ENCODE assay signal across 13 mouse cellular contexts in genomic region chr6:72690001-72690400, GRCm38 (mm10).
DNase-seq lines count a peak whose midpoint lies in the region; ATAC-seq and TF ChIP-seq lines count a peak whose summit lies in the region.
"Had no signal": no experiment of that assay in that cellular context is flagged by ENCODE, and none has a peak within 500 bp of the region (broad histone marks: within the 10 kb centered on the region; RNA-seq: fewer than 3 reads in every experiment).

No protein-coding gene starts in this region.

- no peak for ATAC-seq in heart, embryonic 16.5 days (replicated peaks; ENCODE audit: extremely low read depth, insufficient read depth, low FRiP score)
- ATAC-seq in lung, embryonic 16.5 days (ENCODE audit: low read depth): peak; percentile 60
- ATAC-seq in stomach, embryonic 14.5 days (ENCODE audit: insufficient number of reproducible peaks, insufficient read depth, low FRiP score, low read depth): no peak

- no peak for TF ChIP-seq POLR2A in lung, adult 2 months (IDR thresholded peaks at IDR 0.05; ENCODE audit: borderline replicate concordance, extremely low read depth, low read depth, low read length)

- no peak overlapping the region for H3K4me2 ChIP-seq in heart, embryonic 16.5 days (ENCODE audit: low read depth, low read length)
- peak overlapping the region; percentile 13; the same call in 1 of the 2 replicates for H3K4me2 ChIP-seq in lung, embryonic 16.5 days (ENCODE audit: low read depth, low read length)
- H3K4me2 ChIP-seq in stomach, embryonic 14.5 days (replicated peaks; ENCODE audit: low read depth, low read length): no peak overlapping the region
- H3K4me2 ChIP-seq: hindbrain, embryonic 12.5 days had no signal

- no peak for TF ChIP-seq CTCF in lung, adult 2 months (IDR thresholded peaks at IDR 0.05; ENCODE audit: insufficient read depth, low read length)

- no peak overlapping the region for H3K4me3 ChIP-seq in heart, embryonic 16.5 days (ENCODE audit: low read length)
- H3K4me3 ChIP-seq in lung, embryonic 16.5 days (ENCODE audit: low read length): no peak overlapping the region
- no peak overlapping the region for H3K4me3 ChIP-seq in lung, adult 2 months (replicated peaks; ENCODE audit: extremely low read depth, low read depth, low read length)
- H3K4me3 ChIP-seq in stomach, embryonic 14.5 days (ENCODE audit: low read depth, low read length): no peak overlapping the region
- H3K4me3 ChIP-seq: erythroblast, embryonic 14.5 days; hindbrain, embryonic 12.5 days; megakaryocyte, embryonic 14.5 days had no signal

- no peaks in the 10 kb centered on the region for H3K27me3 ChIP-seq in heart, embryonic 16.5 days (ENCODE audit: control insufficient read depth, insufficient read depth, low read length)
- no peaks in the 10 kb centered on the region for H3K27me3 ChIP-seq in lung, embryonic 16.5 days (ENCODE audit: control insufficient read depth, insufficient read depth, low read depth, low read length)
- no peaks in the 10 kb centered on the region for H3K27me3 ChIP-seq in stomach, embryonic 14.5 days (ENCODE audit: control insufficient read depth, insufficient read depth, low read length)

- DNase-seq in heart, adult 18-20 months: no peak
- no peak for DNase-seq in lung, adult 2 months
- DNase-seq in gastrocnemius, postnatal 10 days: peak; percentile 31
- DNase-seq in adrenal gland, postnatal 14 days: no peak
- DNase-seq in left cerebral cortex, adult 9 months (ENCODE audit: low spot score in 2 of 2): no peak
- DNase-seq: cerebellum, adult 9-11 months; retina, postnatal 1 day had no signal

- H3K9me3 ChIP-seq in heart, embryonic 16.5 days (replicated peaks; ENCODE audit: control insufficient read depth, low read length): no peaks in the 10 kb centered on the region
- H3K9me3 ChIP-seq in lung, embryonic 16.5 days (ENCODE audit: control insufficient read depth, low read length): no peaks in the 10 kb centered on the region
- H3K9me3 ChIP-seq in stomach, embryonic 14.5 days (ENCODE audit: control insufficient read depth, low read depth, low read length): no peaks in the 10 kb centered on the region
- H3K9me3 ChIP-seq: hindbrain, embryonic 12.5 days; megakaryocyte, embryonic 14.5 days had no signal

- WGBS in heart, embryonic 16.5 days: 68% methylated on average over 8 of the region's 8 CpGs
- WGBS in lung, embryonic 16.5 days: 52% methylated on average over 8 of the region's 8 CpGs
- 68% methylated on average over 8 of the region's 8 CpGs for WGBS in lung, adult 2 months
- 59% methylated on average over 8 of the region's 8 CpGs for WGBS in stomach, embryonic 14.5 days

- H3K36me3 ChIP-seq in heart, embryonic 16.5 days (ENCODE audit: control insufficient read depth, insufficient read depth): no peaks in the 10 kb centered on the region
- no peaks in the 10 kb centered on the region for H3K36me3 ChIP-seq in lung, embryonic 16.5 days (ENCODE audit: control insufficient read depth, insufficient read depth, low read length)
- no peaks in the 10 kb centered on the region for H3K36me3 ChIP-seq in stomach, embryonic 14.5 days (ENCODE audit: control insufficient read depth, insufficient read depth, low read length)
- H3K36me3 ChIP-seq: hindbrain, embryonic 12.5 days had no signal

- H3K4me1 ChIP-seq in heart, embryonic 16.5 days (ENCODE audit: control insufficient read depth, insufficient read depth, low read length): peaks cover 42% of the 10 kb centered on the region
- H3K4me1 ChIP-seq in lung, embryonic 16.5 days (replicated peaks; ENCODE audit: control insufficient read depth, insufficient read depth, low read length): peaks cover 64% of the 10 kb centered on the region
- peaks cover 5% of the 10 kb centered on the region; the same call in 1 of the 2 replicates for H3K4me1 ChIP-seq in lung, adult 2 months (ENCODE audit: control insufficient read depth, insufficient read depth, low read length)
- peaks cover 60% of the 10 kb centered on the region for H3K4me1 ChIP-seq in stomach, embryonic 14.5 days (ENCODE audit: control insufficient read depth, insufficient read depth, low read length)

- peak overlapping the region; percentile 59; the same call in 1 of the 2 replicates for H3K27ac ChIP-seq in heart, embryonic 16.5 days (ENCODE audit: low read length)
- peak overlapping the region; percentile 90 for H3K27ac ChIP-seq in lung, embryonic 16.5 days (ENCODE audit: low read length)
- H3K27ac ChIP-seq in stomach, embryonic 14.5 days (ENCODE audit: low read length): peak overlapping the region; percentile 64; the same call in 1 of the 2 replicates
- H3K27ac ChIP-seq: hindbrain, embryonic 12.5 days had no signal

- H3K9ac ChIP-seq in heart, embryonic 16.5 days (ENCODE audit: low read length): no peak overlapping the region
- no peak overlapping the region for H3K9ac ChIP-seq in lung, embryonic 16.5 days (ENCODE audit: low read length)
- no peak overlapping the region for H3K9ac ChIP-seq in stomach, embryonic 14.5 days (replicated peaks; ENCODE audit: low read depth, low read length)
- H3K9ac ChIP-seq: hindbrain, embryonic 12.5 days had no signal
